Mouse (Mus musculus) kidney, adult 8-10 months (tissue): ENCODE measurements around the gene Hist1h1d.
"Not testable (repeated sequence)": the region's sequence is repeated elsewhere in the genome, so short reads cannot be mapped to it uniquely, and the experiment has no call there.

Experiments used
- DNase-seq, 2 experiments: peaks; one replicate each; pipeline ENCODE4 v3.0.0; 2022

Gene Hist1h1d

GRCm38 (mm10) chr13:23550761-23551145 is 2.3 kb upstream of the Hist1h1d start:
- DNase-seq, result no peak

GRCm38 (mm10) chr13:23551146-23551834 is 1.8 kb upstream of the Hist1h1d start, which contains the start of gene Hist1h4f:
Hist1h4f (minus strand) TSS chr13:23551648.
- DNase-seq, result peak; percentile 73 to 82

- DNase-seq, result no peak
Measured at GRCm38 (mm10) chr13:23551931-23552914, 839 bp upstream of the Hist1h1d start.

GRCm38 (mm10) chr13:23554393-23554792 is 1.3 kb downstream of the Hist1h1d start:
- DNase-seq, result no peak

GRCm38 (mm10) chr13:23554925-23555838 is 2.1 kb downstream of the Hist1h1d start:
- DNase-seq, result peak; percentile 53 to 54

GRCm38 (mm10) chr13:23555839-23556416 is 2.9 kb downstream of the Hist1h1d start:
- peak; percentile 41 to 78 for DNase-seq

GRCm38 (mm10) chr13:23556906-23557305 is 3.8 kb downstream of the Hist1h1d start:
- no peak for DNase-seq

GRCm38 (mm10) chr13:23560699-23561098 is 7.6 kb downstream of the Hist1h1d start:
- DNase-seq, result not testable (repeated sequence)

GRCm38 (mm10) chr13:23561531-23561882 is 8.4 kb downstream of the Hist1h1d start:
- not testable (repeated sequence) for DNase-seq

GRCm38 (mm10) chr13:23561883-23562659 is 9.0 kb downstream of the Hist1h1d start, which contains the start of gene Hist1h3e:
Hist1h3e (minus strand) TSS chr13:23562369.
- DNase-seq, result peak; percentile 86 to 89

GRCm38 (mm10) chr13:23562699-23563462 is 9.8 kb downstream of the Hist1h1d start:
- peak in 1 of 2 experiments; percentile 33 for DNase-seq

- no peak for DNase-seq
Measured at GRCm38 (mm10) chr13:23564482-23564881, 11.4 kb downstream of the Hist1h1d start.

- DNase-seq, result not testable (repeated sequence)
Measured at GRCm38 (mm10) chr13:23570261-23571021, 17.4 kb downstream of the Hist1h1d start.

- peak; percentile 26 to 75 for DNase-seq
Measured at GRCm38 (mm10) chr13:23571022-23571503, 18.0 kb downstream of the Hist1h1d start, which contains the start of the genes Hist1h2ae and Hist1h2bg. Hist1h2ae (minus strand) TSS chr13:23571220. Hist1h2bg (plus strand) TSS chr13:23571396.

- not testable (repeated sequence) for DNase-seq
Measured at GRCm38 (mm10) chr13:23571504-23572217, 18.6 kb downstream of the Hist1h1d start.

- DNase-seq, result no peak
Measured at GRCm38 (mm10) chr13:23572218-23573033, 19.4 kb downstream of the Hist1h1d start.

GRCm38 (mm10) chr13:23573034-23573897 is 20.2 kb downstream of the Hist1h1d start:
- not testable (repeated sequence) for DNase-seq
